In the genomic region with DNA sequence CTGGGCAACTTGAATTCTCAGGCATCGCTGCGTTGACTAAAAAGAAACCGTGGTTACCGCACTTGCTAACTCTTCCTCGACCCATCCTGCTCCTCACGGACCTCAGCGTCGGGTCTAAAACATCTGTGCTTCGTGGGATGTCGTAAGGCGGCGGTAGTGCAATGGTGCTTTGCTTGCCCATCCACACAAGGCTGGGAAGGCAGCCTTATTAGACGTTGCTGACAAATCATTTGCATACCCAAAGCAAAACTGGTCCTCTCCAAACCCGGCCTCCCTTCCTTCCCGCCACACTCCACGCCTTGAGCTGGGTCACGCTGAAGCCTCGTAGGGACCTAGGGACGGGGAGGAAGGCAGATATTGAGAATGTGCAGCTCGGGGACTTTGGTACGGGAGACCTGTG, we compare ENCODE assay signal across 8 mouse cellular contexts. TPM values are rescaled to one million over a fixed set of nuclear protein-coding genes. Genes with fewer than 3 reads are reported as not detected.
DNase-seq lines count a peak whose midpoint lies in the region; ATAC-seq and TF ChIP-seq lines count a peak whose summit lies in the region.

No protein-coding gene starts in this region.

- WGBS in hindbrain, embryonic 15.5 days: under 1% methylated on average over 21 of the region's 21 CpGs

- intact Hi-C loops in gastrocnemius, postnatal 14 days (cut with DNase I; ENCODE audit: low total_unique reads): no loop called here

- peak; percentile 19 for DNase-seq in gastrocnemius, postnatal 14 days
- no peak for DNase-seq in gastrocnemius, adult 8-10 months (ENCODE audit: low spot score in 2 of 2)
- DNase-seq in lung, postnatal 10 days: peak; percentile 56
- peak; percentile 32 for DNase-seq in telencephalon, adult 2 months (ENCODE audit: low read depth, low spot score)
- DNase-seq in cerebellum, postnatal 4 days (ENCODE audit: low spot score in 2 of 2): no peak

- peak overlapping the region; percentile 90 for H3K4me2 ChIP-seq in hindbrain, embryonic 15.5 days

- ATAC-seq in hindbrain, embryonic 15.5 days (ENCODE audit: low FRiP score, low read depth): peak; percentile 52

- H3K79me2 ChIP-seq in C2C12 (ENCODE audit: control insufficient read depth, insufficient read depth): peaks cover 43% of the 10 kb centered on the region

- peaks cover 37% of the 10 kb centered on the region for H3K79me3 ChIP-seq in C2C12 (ENCODE audit: low read depth)

- peak overlapping the region; percentile 75 for H3ac ChIP-seq in C2C12 (ENCODE audit: control insufficient read depth, insufficient read length, low read depth)

- H3K9ac ChIP-seq in hindbrain, embryonic 15.5 days: peak overlapping the region; percentile 38

- peaks cover 7% of the 10 kb centered on the region for H3K36me3 ChIP-seq in C2C12 (ENCODE audit: control insufficient read depth, insufficient read depth)
- H3K36me3 ChIP-seq in hindbrain, embryonic 15.5 days: peaks cover 4% of the 10 kb centered on the region; the same call in 1 of the 2 replicates

- no peak for TF ChIP-seq CTCF in C2C12 (IDR thresholded peaks at IDR 0.05; ENCODE audit: control insufficient read depth, insufficient read depth, insufficient read length)
- no peak for TF ChIP-seq CTCF in cortical plate, adult 2 months (IDR thresholded peaks at IDR 0.05; ENCODE audit: extremely low read depth, insufficient read depth, low read length)

- TF ChIP-seq POLR2A in cortical plate, adult 2 months (IDR thresholded peaks at IDR 0.05; ENCODE audit: extremely low read depth, insufficient read depth, low read length): no peak

- no peaks in the 10 kb centered on the region for H3K9me3 ChIP-seq in hindbrain, embryonic 15.5 days

- H3K4me1 ChIP-seq in cortical plate, adult 2 months (ENCODE audit: control insufficient read depth, insufficient read depth, low read length): peaks cover 5% of the 10 kb centered on the region; the same call in 1 of the 2 replicates
- peaks cover 32% of the 10 kb centered on the region for H3K4me1 ChIP-seq in hindbrain, embryonic 15.5 days (replicated peaks)

- no peaks in the 10 kb centered on the region for H3K27me3 ChIP-seq in C2C12 (ENCODE audit: control insufficient read depth, insufficient read depth, insufficient read length)
- no peaks in the 10 kb centered on the region for H3K27me3 ChIP-seq in hindbrain, embryonic 15.5 days

- H3K4me3 ChIP-seq in C2C12 (ENCODE audit: insufficient read depth, poor library complexity, severe bottlenecking): peak overlapping the region; percentile 77
- peak overlapping the region; percentile 40 for H3K4me3 ChIP-seq in cortical plate, adult 2 months (ENCODE audit: insufficient read depth, low read length)
- H3K4me3 ChIP-seq in hindbrain, embryonic 15.5 days: peak overlapping the region; percentile 59

- H3K27ac ChIP-seq in cortical plate, adult 2 months (ENCODE audit: insufficient read depth, low read length): no peak overlapping the region
- H3K27ac ChIP-seq in hindbrain, embryonic 15.5 days (replicated peaks): peak overlapping the region; percentile 83

TF ChIP-seq in C2C12, 6 proteins besides CTCF, POLR2A, EP300 and RAD21:
- TF ChIP-seq MAX (IDR thresholded peaks at IDR 0.05) (no peak), MYOD1 (IDR thresholded peaks at IDR 0.05; ENCODE audit: control insufficient read depth, insufficient read length, low read depth) (no peak), FOSL1 (IDR thresholded peaks at IDR 0.05; ENCODE audit: insufficient read depth, low read length, poor library complexity, severe bottlenecking) (no peak), MYOG (IDR thresholded peaks at IDR 0.05; ENCODE audit: control insufficient read depth, extremely low read depth, insufficient read length) (no peak), USF1 (IDR thresholded peaks at IDR 0.05; ENCODE audit: low read depth) (no peak), CEBPB (IDR thresholded peaks at IDR 0.05; ENCODE audit: low read depth) (no peak)
TF ChIP-seq in C2C12: peak in this region for 0.

RNA-seq across cellular contexts. Expression of gene Gxylt1, which starts 0.6 kb away (rescaled TPM):
- 1 to 10 TPM; 5.9 to 6.8 TPM for total RNA-seq in gastrocnemius, postnatal 14 days (2021)
- total RNA-seq in gastrocnemius, adult 8-10 months (2022): 1 to 10 TPM; 5.0 to 7.5 (median 6.5) TPM
- 7.7 TPM for polyA plus RNA-seq in C2C12 (2012; fragmentation: generic; extraction: Trizol)
- 7.2 and 8.0 TPM in 2 replicates for polyA plus RNA-seq in cortical plate, adult 2 months (2012; rRNA removed)
- polyA plus RNA-seq in hindbrain, embryonic 15.5 days (2015; fragmentation: Nextera tagmentation; extraction: Ambion mirVana): 5.9 and 6.0 TPM in 2 replicates

Comparison
In these comparisons a context has a peak if more than half of its experiments do, and no peak if none do; other contexts are left out.
1. DNase-seq: peak in gastrocnemius, postnatal 14 days (single experiment), lung, postnatal 10 days (single experiment) and telencephalon, adult 2 months (single experiment); none in gastrocnemius, adult 8-10 months (0 of 2) and cerebellum, postnatal 4 days (0 of 2).
2. Peak in every context shown above with its lines, with median percentiles within 50 percentile points of each other: H3K4me3 ChIP-seq.